Mouse (Mus musculus): ENCODE measurements around the gene Atp6v0a4.

GRCm38 (mm10) chr6:38021406-38021805 is 103.0 kb downstream of the Atp6v0a4 start:
- TF ChIP-seq CTCF (IDR thresholded peaks at IDR 0.05; ENCODE audit: insufficient read depth, low read length) (no peak), POLR2A (IDR thresholded peaks at IDR 0.05; ENCODE audit: borderline replicate concordance, extremely low read depth, low read depth, low read length) (no peak)

Data from lung, adult 2 months (tissue).